Mouse (Mus musculus): ENCODE results near the gene Zfp13.
"Not testable (repeated sequence)": the region's sequence is repeated elsewhere in the genome, so short reads cannot be mapped to it uniquely, and the experiment has no call there.

- not testable (repeated sequence) for TF ChIP-seq CHD2 (IDR thresholded peaks at IDR 0.05; ENCODE audit: low read length); CTCF (conservative IDR thresholded peaks at IDR 0.05 in 1 of 2, IDR thresholded peaks at IDR 0.05 in 1 of 2; ENCODE audit: low read depth in 2 of 2, low read length in 2 of 2)
Measured at GRCm38 (mm10) chr17:23535046-23535788, 64.1 kb downstream of the Zfp13 start.

Measured in CH12.LX (cell line).